Mouse (Mus musculus): Measurements from ENCODE around the gene Phf21a. TPM values are rescaled to one million over a fixed set of nuclear protein-coding genes. Genes with fewer than 3 reads are reported as not detected.
A peak's percentile ranks its signal among the peaks of the same experiment; 100 is the strongest.

Gene Phf21a
- polyA plus RNA-seq, 1 experiment from 2014 or later: 46.5 TPM

DNA sequence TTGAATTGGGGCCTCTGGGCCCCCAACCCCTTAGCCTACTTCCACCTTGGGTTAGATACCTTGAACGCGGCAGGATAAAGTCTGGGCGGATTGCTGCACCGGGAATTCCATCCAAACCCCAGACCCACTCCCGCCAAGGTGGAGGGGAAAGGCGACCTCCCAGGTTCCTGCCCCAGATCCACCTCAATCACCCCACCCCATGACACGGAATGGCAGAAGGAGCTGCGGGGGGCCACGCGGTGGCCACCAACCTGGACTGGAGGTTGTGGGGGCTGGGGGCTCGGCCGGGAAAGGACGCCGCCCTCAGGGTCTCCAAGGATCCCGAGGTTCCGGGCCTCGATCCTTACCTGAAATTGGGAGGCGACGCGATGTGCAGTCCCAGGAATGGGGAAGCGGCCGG lies 307.8 kb downstream of the Phf21a start:
- Histone ChIP-seq H3K9me3 (no peaks in the 10 kb centered on the region), H3K4me1 (peaks cover 9% of the 10 kb centered on the region; the same call in 1 of the 2 replicates), H3K36me3 (peaks cover 23% of the 10 kb centered on the region), H3K4me2 (peak overlapping the region; percentile 90), H3K27ac (no peak overlapping the region), H3K9ac (peak overlapping the region; percentile 76), H3K4me3 (peak overlapping the region; percentile 64), H3K27me3 (peaks cover 17% of the 10 kb centered on the region)
- WGBS: 2% methylated on average over 22 of the region's 22 CpGs
- ATAC-seq (ENCODE audit: insufficient number of reproducible peaks, insufficient read depth, low FRiP score, low TSS enrichment, low read depth): no peak

GRCm38 (mm10) chr2:92401091-92401561 lies 308.2 kb downstream of the Phf21a start, which contains the start of gene Mapk8ip1:
Mapk8ip1 (minus strand) TSS chr2:92401263.
- H3K9me3 ChIP-seq: no peaks in the 10 kb centered on the region
- peak within 1 kb of the TSS; percentile 64 for H3K4me3 ChIP-seq
- H3K27me3 ChIP-seq: peaks cover 17% of the 10 kb centered on the region
- H3K4me2 ChIP-seq: peak within 1 kb of the TSS; percentile 90
- WGBS: 1% methylated on average over 40 of the region's 59 CpGs
- ATAC-seq (ENCODE audit: insufficient number of reproducible peaks, insufficient read depth, low FRiP score, low TSS enrichment, low read depth): 0 out of 2 replicates have a peak, but pooled peaks have one; percentile 60
- H3K36me3 ChIP-seq: peaks cover 27% of the 10 kb centered on the region
- H3K9ac ChIP-seq: peak within 1 kb of the TSS; percentile 76
- H3K4me1 ChIP-seq: peaks cover 9% of the 10 kb centered on the region; the same call in 1 of the 2 replicates
- H3K27ac ChIP-seq: no peak within 1 kb of the TSS

DNA sequence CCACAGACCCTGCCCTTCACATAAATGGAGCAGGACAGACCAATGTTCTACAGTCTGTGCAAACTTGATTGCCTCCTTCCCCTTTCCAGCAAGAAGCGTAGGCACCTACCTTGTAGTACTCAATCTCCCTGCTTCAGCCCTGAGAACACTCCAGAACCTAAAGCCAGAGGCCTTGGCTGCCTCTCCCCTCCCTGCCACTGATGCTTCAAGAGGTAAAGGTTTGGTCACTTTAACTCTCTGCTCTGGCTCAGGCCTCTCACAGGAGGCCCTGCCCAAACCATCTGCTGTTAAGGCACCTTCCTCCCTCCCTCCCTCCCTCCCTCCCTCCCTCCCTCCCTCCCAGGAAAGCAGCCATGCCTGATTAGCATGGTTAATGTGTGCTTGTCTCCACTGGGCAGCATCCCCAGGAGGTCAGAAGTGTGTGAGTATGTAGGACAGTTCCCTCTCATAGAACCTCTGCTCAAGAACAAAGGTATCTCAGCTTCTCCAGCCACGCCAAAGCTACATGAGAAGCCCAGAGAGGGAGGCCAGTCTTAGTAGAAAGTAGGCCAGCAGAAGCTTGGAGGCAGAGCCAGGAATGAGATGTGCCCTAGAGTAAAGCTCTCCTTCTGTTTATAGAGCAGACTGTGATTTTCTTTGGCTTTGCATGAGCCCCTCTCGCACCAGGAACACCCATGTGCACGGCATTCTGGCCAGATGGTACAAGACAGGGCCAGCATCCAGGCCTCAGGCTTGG lies 309.8 kb downstream of the Phf21a start:
- peaks cover 17% of the 10 kb centered on the region for H3K27me3 ChIP-seq
- no peak overlapping the region for H3K27ac ChIP-seq
- H3K36me3 ChIP-seq: peaks cover 42% of the 10 kb centered on the region
- no peak overlapping the region for H3K9ac ChIP-seq
- peaks cover 9% of the 10 kb centered on the region; the same call in 1 of the 2 replicates for H3K4me1 ChIP-seq
- 74% methylated on average over 4 of the region's 4 CpGs for WGBS
- ATAC-seq (ENCODE audit: insufficient number of reproducible peaks, insufficient read depth, low FRiP score, low TSS enrichment, low read depth): no peak
- no peak overlapping the region for H3K4me2 ChIP-seq
- no peaks in the 10 kb centered on the region for H3K9me3 ChIP-seq
- no peak overlapping the region for H3K4me3 ChIP-seq

- no peak for ATAC-seq (ENCODE audit: insufficient number of reproducible peaks, insufficient read depth, low FRiP score, low TSS enrichment, low read depth)
- Histone ChIP-seq H3K27ac (no peak overlapping the region), H3K4me2 (no peak overlapping the region), H3K9me3 (no peaks in the 10 kb centered on the region), H3K9ac (no peak overlapping the region), H3K36me3 (peaks cover 53% of the 10 kb centered on the region), H3K27me3 (peaks cover 17% of the 10 kb centered on the region), H3K4me1 (peaks cover 9% of the 10 kb centered on the region; the same call in 1 of the 2 replicates), H3K4me3 (no peak overlapping the region)
- 91% methylated on average over 5 of the region's 5 CpGs for WGBS
These were observed 310.9 kb downstream of the Phf21a start for GRCm38 (mm10) chr2:92403776-92404319.

DNA sequence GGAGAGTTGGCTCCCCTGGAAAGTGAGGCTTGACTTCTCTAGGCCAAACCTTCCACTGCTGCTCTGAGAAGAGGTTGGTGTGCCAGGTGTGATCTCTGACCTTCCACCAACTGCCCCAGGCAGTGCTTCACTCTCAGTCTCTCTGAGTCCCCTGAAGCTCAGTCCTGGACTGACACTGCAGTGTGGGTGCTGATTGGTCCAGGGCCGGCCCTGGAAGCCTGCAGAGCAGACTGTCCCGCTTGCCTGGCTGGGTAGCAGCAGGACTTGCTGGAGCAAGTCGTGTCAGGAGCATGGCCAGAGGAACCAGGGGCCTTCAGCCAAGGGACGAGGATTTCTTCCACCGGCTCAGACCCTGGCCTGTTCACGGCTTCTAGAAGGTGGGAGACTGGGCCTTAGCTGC lies 311.8 kb downstream of the Phf21a start:
- Histone ChIP-seq H3K36me3 (peaks cover 61% of the 10 kb centered on the region), H3K4me3 (no peak overlapping the region), H3K9ac (no peak overlapping the region), H3K9me3 (no peaks in the 10 kb centered on the region), H3K4me1 (peaks cover 9% of the 10 kb centered on the region; the same call in 1 of the 2 replicates), H3K4me2 (no peak overlapping the region), H3K27ac (no peak overlapping the region), H3K27me3 (peaks cover 14% of the 10 kb centered on the region)
- no peak for ATAC-seq (ENCODE audit: insufficient number of reproducible peaks, insufficient read depth, low FRiP score, low TSS enrichment, low read depth)
- WGBS: 66% methylated on average over 6 of the region's 6 CpGs

DNA sequence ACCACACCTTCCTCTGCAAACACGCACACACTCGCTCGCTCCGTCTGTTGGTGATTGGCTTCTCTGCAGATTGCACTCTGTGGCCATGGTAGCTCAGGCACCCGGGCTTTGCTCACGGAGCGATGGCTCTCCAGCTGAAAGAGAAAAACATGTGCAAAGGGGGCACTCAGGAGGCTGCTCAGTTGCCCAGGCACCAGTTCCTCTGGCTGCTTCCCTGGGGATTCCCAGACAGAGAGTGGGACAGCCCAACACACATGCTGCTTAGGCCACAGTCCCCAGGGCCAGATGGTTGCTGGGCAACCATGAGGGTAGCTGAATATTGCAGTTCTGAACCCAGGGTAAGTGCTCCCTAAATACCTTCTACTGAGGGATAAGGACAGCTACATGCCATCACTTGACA lies 312.8 kb downstream of the Phf21a start:
- Histone ChIP-seq H3K9me3 (no peaks in the 10 kb centered on the region), H3K9ac (no peak overlapping the region), H3K27ac (no peak overlapping the region), H3K4me2 (no peak overlapping the region), H3K36me3 (peaks cover 71% of the 10 kb centered on the region), H3K27me3 (peaks cover 9% of the 10 kb centered on the region), H3K4me3 (no peak overlapping the region), H3K4me1 (peaks cover 7% of the 10 kb centered on the region; the same call in 1 of the 2 replicates)
- no peak for ATAC-seq (ENCODE audit: insufficient number of reproducible peaks, insufficient read depth, low FRiP score, low TSS enrichment, low read depth)
- WGBS: 89% methylated on average over 7 of the region's 7 CpGs

GRCm38 (mm10) chr2:92408309-92409045 lies 315.6 kb downstream of the Phf21a start:
- no peaks in the 10 kb centered on the region for H3K27me3 ChIP-seq
- no peak overlapping the region for H3K9ac ChIP-seq
- H3K36me3 ChIP-seq: peaks cover 96% of the 10 kb centered on the region
- WGBS: 92% methylated on average over 18 of the region's 18 CpGs
- H3K9me3 ChIP-seq: no peaks in the 10 kb centered on the region
- no peak for ATAC-seq (ENCODE audit: insufficient number of reproducible peaks, insufficient read depth, low FRiP score, low TSS enrichment, low read depth)
- no peak overlapping the region for H3K27ac ChIP-seq
- no peak overlapping the region for H3K4me2 ChIP-seq
- H3K4me3 ChIP-seq: no peak overlapping the region
- no peaks in the 10 kb centered on the region for H3K4me1 ChIP-seq

DNA sequence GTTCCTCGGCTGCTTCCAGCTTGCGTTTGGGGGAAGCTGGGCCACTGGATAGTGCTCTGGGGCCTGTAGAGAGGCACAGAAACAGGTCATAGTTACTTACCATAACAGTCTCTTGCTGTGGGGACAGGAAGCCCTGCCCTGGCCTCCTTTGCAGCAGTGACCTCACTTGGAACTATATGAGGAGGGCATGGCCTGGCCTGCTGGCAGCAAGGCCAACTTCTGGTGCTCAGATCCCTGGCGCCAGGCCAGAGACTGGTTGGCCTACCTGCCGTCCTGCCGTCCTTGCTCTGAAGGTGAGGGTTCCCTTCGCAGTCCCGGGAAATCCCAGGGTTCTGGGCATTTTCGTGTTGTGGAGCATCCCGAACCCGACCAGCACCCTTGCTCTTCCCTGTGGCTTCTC lies 318.8 kb downstream of the Phf21a start:
- no peak for ATAC-seq (ENCODE audit: insufficient number of reproducible peaks, insufficient read depth, low FRiP score, low TSS enrichment, low read depth)
- no peaks in the 10 kb centered on the region for H3K9me3 ChIP-seq
- no peak overlapping the region for H3K4me2 ChIP-seq
- no peaks in the 10 kb centered on the region for H3K4me1 ChIP-seq
- no peak overlapping the region for H3K27ac ChIP-seq
- WGBS: 92% methylated on average over 10 of the region's 10 CpGs
- H3K36me3 ChIP-seq: peaks cover 98% of the 10 kb centered on the region
- no peak overlapping the region for H3K9ac ChIP-seq
- H3K4me3 ChIP-seq: no peak overlapping the region
- H3K27me3 ChIP-seq: no peaks in the 10 kb centered on the region

MicroRNAs within 50 kb of the gene (microRNA counts, 519-probe panel; counts per million panel counts)
- 3,777 counts per million, percentile 83 among the panel's probes with 10 or more counts for microRNA mmu-miR-1955

Small RNA genes lying within 50 kb of the gene (microRNA-seq; reads per million reads assigned to microRNA genes)
- 26.6 reads per million, percentile 37 among the genes with 10 or more reads in this experiment for gene Mir1955
- gene Mir7000: not detected

Other genes with a start within 250 kb of the Phf21a start
- 0.18 and 0.32 TPM in 2 replicates for gene Chrm4, start 165.9 kb upstream of the Phf21a start, polyA plus RNA-seq (2015; fragmentation: Nextera tagmentation; extraction: Ambion mirVana)
- gene Mdk, start 160.8 kb upstream of the Phf21a start, polyA plus RNA-seq (2015; fragmentation: Nextera tagmentation; extraction: Ambion mirVana): 1,381 and 1,602 TPM in 2 replicates
- 0.39 and 0.61 TPM in 2 replicates for gene Gm9821, start 147.4 kb upstream of the Phf21a start, polyA plus RNA-seq (2015; fragmentation: Nextera tagmentation; extraction: Ambion mirVana)
- gene Dgkz, start 117.3 kb upstream of the Phf21a start, polyA plus RNA-seq (2015; fragmentation: Nextera tagmentation; extraction: Ambion mirVana): 34.2 and 41.9 TPM in 2 replicates
- 11.6 and 13.4 TPM in 2 replicates for gene Creb3l1, start 68.6 kb upstream of the Phf21a start, polyA plus RNA-seq (2015; fragmentation: Nextera tagmentation; extraction: Ambion mirVana)